Mouse (Mus musculus) liver, embryonic 14.5 days (tissue): ENCODE data around the gene Zcchc10. TPM values are rescaled to one million over a fixed set of nuclear protein-coding genes. Genes with fewer than 3 reads are reported as not detected.
A peak's percentile ranks its signal among the peaks of the same experiment; 100 is the strongest.

Experiments
- ATAC-seq: fragments of 200-750 bp; cut with Nextera tagmentation; 2 replicates; pipeline ENCODE4 v1.8.0; 2017; ENCODE audit warnings: moderate number of reproducible peaks, mild to moderate bottlenecking, moderate library complexity; ENCODE audit not compliant: insufficient read depth
- DNase-seq, 3 experiments: peaks; one replicate each; pipeline ENCODE4 v3.0.0-alpha.2; 2012 to 2013; ENCODE audit warnings: low read depth in 3 of 3, low spot score in 3 of 3
- H3K27ac ChIP-seq: fragments of 300-500 bp; sonication (generic); 2 replicates; pipeline ENCODE4 v1.5.1; 2014; ENCODE audit warnings: moderate library complexity, mild to moderate bottlenecking, control low read depth, inconsistent platforms
- H3K27me3 ChIP-seq: fragments of 300-500 bp; sonication (generic); 2 replicates; pipeline ENCODE4 v1.6.1; 2014; ENCODE audit warnings: mild to moderate bottlenecking, low read length, moderate library complexity; ENCODE audit not compliant: control insufficient read depth, insufficient read depth
- H3K36me3 ChIP-seq: fragments of 300-500 bp; sonication (generic); replicated peaks from 2 replicates; pipeline ENCODE4 v1.6.1; 2014; ENCODE audit warnings: low read depth; ENCODE audit not compliant: control insufficient read depth, insufficient read depth
- H3K4me1 ChIP-seq, 2 experiments: fragments of 200-500 bp in 1 of 2; fragments of 300-500 bp in 1 of 2; sonication (generic) in 1 of 2; replicated peaks; 2 replicates each; pipeline ENCODE4 v1.6.1; 2012 to 2014; ENCODE audit warnings: antibody characterized with exemption in 1 of 2, inconsistent platforms in 1 of 2, low read length in 1 of 2; ENCODE audit not compliant: control insufficient read depth in 2 of 2, insufficient read depth in 2 of 2
- H3K4me2 ChIP-seq: fragments of 300-500 bp; sonication (generic); 2 replicates; pipeline ENCODE4 v1.6.1; 2014; ENCODE audit warnings: low read depth, mild to moderate bottlenecking, control low read depth, moderate library complexity
- H3K4me3 ChIP-seq, 2 experiments: fragments of 200-500 bp in 1 of 2; fragments of 300-500 bp in 1 of 2; sonication (generic) in 1 of 2; 2 replicates each; pipeline ENCODE4 v1.5.1; 2012 to 2014; ENCODE audit warnings: low read depth in 2 of 2, low read length in 2 of 2, mild to moderate bottlenecking in 2 of 2, control low read depth in 1 of 2, inconsistent platforms in 1 of 2, moderate library complexity in 1 of 2; ENCODE audit not compliant: insufficient read depth in 1 of 2
- H3K9ac ChIP-seq: fragments of 300-500 bp; sonication (generic); replicated peaks from 2 replicates; pipeline ENCODE4 v1.6.1; 2014; ENCODE audit warnings: mild to moderate bottlenecking, control low read depth, moderate library complexity
- H3K9me3 ChIP-seq: fragments of 300-500 bp; sonication (generic); 2 replicates; pipeline ENCODE4 v1.6.1; 2016; ENCODE audit warnings: low read length, mixed read lengths; ENCODE audit not compliant: control insufficient read depth
- CTCF ChIP-seq: IDR thresholded peaks from 2 replicates; pipeline ENCODE4 v1.5.1; 2016; ENCODE audit warnings: antibody characterized with exemption, low read depth, control low read depth
- EP300 ChIP-seq: IDR thresholded peaks from 2 replicates; pipeline ENCODE4 v1.6.1; 2016; ENCODE audit warnings: antibody characterized with exemption, low read depth
- WGBS: fragments of 180-500 bp; shearing (Covaris S2); extraction: QIAGEN DNeasy Blood & Tissue Kit; methylation state at CpG from one replicate; pipeline ENCODE4 v1.1.7; 2014; ENCODE audit not compliant: insufficient replicate concordance; 5-methylcytosine and 5-hydroxymethylcytosine counted together
- polyA plus RNA-seq, 2 experiments: library from polyadenylated mRNA; depleted of rRNA in 1 of 2; stranded (reverse) in 1 of 2; unstranded in 1 of 2; fragments of >200 nt; fragmentation: Nextera tagmentation in 1 of 2; extraction: Ambion mirVana in 1 of 2; gene quantifications; 2 replicates each; pipeline versions ENCODE4 v1.2.1 to v1.2.3; 2012 to 2014

Gene Zcchc10
- polyA plus RNA-seq, 2 experiments = 7.6 to 10.7 TPM

GRCm38 (mm10) chr11:53367032-53367431 lies 42.6 kb downstream of the Zcchc10 start:
- no peak overlapping the region for H3K27ac ChIP-seq
- H3K9me3 ChIP-seq = no peaks in the 10 kb centered on the region
- H3K36me3 ChIP-seq = no peaks in the 10 kb centered on the region; the same call in 1 of the 2 replicates
- no peak overlapping the region for H3K4me2 ChIP-seq
- H3K27me3 ChIP-seq = no peaks in the 10 kb centered on the region
- TF ChIP-seq CTCF (no peak), EP300 (no peak)
- H3K4me3 ChIP-seq = no peak overlapping the region
- DNase-seq = no peak
- H3K4me1 ChIP-seq = no peaks in the 10 kb centered on the region
- H3K9ac ChIP-seq = no peak overlapping the region
- no peak for ATAC-seq
- WGBS = 76% methylated on average over 2 of the region's 2 CpGs

GRCm38 (mm10) chr11:53378918-53379317 lies 54.4 kb downstream of the Zcchc10 start:
- peaks cover 4% of the 10 kb centered on the region in 2 experiments for H3K4me1 ChIP-seq
- no peak overlapping the region for H3K27ac ChIP-seq
- peaks cover under 1% of the 10 kb centered on the region for H3K36me3 ChIP-seq
- WGBS = 50% methylated on average over 1 of the region's 1 CpGs
- H3K27me3 ChIP-seq = no peaks in the 10 kb centered on the region
- DNase-seq (no peak), ATAC-seq (no peak; the same call in 1 of the 2 replicates)
- no peak overlapping the region; the same call in 1 of the 2 replicates for H3K9ac ChIP-seq
- H3K9me3 ChIP-seq = no peaks in the 10 kb centered on the region
- peak overlapping the region; percentile 31; the same call in 1 of the 2 replicates for H3K4me2 ChIP-seq
- no peak overlapping the region for H3K4me3 ChIP-seq
- TF ChIP-seq CTCF (no peak), EP300 (no peak)

Other genes with a start within 250 kb of the Zcchc10 start
- gene Hspa4, start 24.2 kb upstream of the Zcchc10 start, polyA plus RNA-seq (2012; rRNA removed) = 14.4 and 26.6 TPM in 2 replicates
- 47.0 and 50.3 TPM in 2 replicates for gene Hspa4, start 24.2 kb upstream of the Zcchc10 start, polyA plus RNA-seq (2014; fragmentation: Nextera tagmentation; extraction: Ambion mirVana)
- 3.1 and 4.0 TPM in 2 replicates for gene Aff4, start 26.2 kb downstream of the Zcchc10 start, polyA plus RNA-seq (2012; rRNA removed)
- 7.2 and 8.7 TPM in 2 replicates for gene Aff4, start 26.2 kb downstream of the Zcchc10 start, polyA plus RNA-seq (2014; fragmentation: Nextera tagmentation; extraction: Ambion mirVana)
- gene Leap2, start 98.5 kb downstream of the Zcchc10 start, polyA plus RNA-seq (2012; rRNA removed) = 11.6 and 16.3 TPM in 2 replicates
- 40.7 and 42.7 TPM in 2 replicates for gene Leap2, start 98.5 kb downstream of the Zcchc10 start, polyA plus RNA-seq (2014; fragmentation: Nextera tagmentation; extraction: Ambion mirVana)
- 117 and 237 TPM in 2 replicates for gene Uqcrq, start 106.2 kb downstream of the Zcchc10 start, polyA plus RNA-seq (2012; rRNA removed)
- 631 and 677 TPM in 2 replicates for gene Uqcrq, start 106.2 kb downstream of the Zcchc10 start, polyA plus RNA-seq (2014; fragmentation: Nextera tagmentation; extraction: Ambion mirVana)
- gene Gdf9, start 106.3 kb downstream of the Zcchc10 start, polyA plus RNA-seq (2012; rRNA removed) = 0.12 and 0.24 TPM in 2 replicates
- gene Gdf9, start 106.3 kb downstream of the Zcchc10 start, polyA plus RNA-seq (2014; fragmentation: Nextera tagmentation; extraction: Ambion mirVana) = 0.25 and 0.41 TPM in 2 replicates
- 0.15 and 0.19 TPM in 2 replicates for gene Gm10447, start 132.4 kb downstream of the Zcchc10 start, polyA plus RNA-seq (2012; rRNA removed)
- not detected in 2 replicates for gene Gm10447, start 132.4 kb downstream of the Zcchc10 start, polyA plus RNA-seq (2014; fragmentation: Nextera tagmentation; extraction: Ambion mirVana)
- 1.5 and 1.7 TPM in 2 replicates for gene Shroom1, start 132.5 kb downstream of the Zcchc10 start, polyA plus RNA-seq (2012; rRNA removed)
- 1.6 and 1.7 TPM in 2 replicates for gene Shroom1, start 132.5 kb downstream of the Zcchc10 start, polyA plus RNA-seq (2014; fragmentation: Nextera tagmentation; extraction: Ambion mirVana)
- not detected in 2 replicates for gene Gm9837, start 145.8 kb downstream of the Zcchc10 start, polyA plus RNA-seq (2012; rRNA removed)
- gene Gm9837, start 145.8 kb downstream of the Zcchc10 start, polyA plus RNA-seq (2014; fragmentation: Nextera tagmentation; extraction: Ambion mirVana) = not detected in 2 replicates
- gene Gm9945, start 155.5 kb downstream of the Zcchc10 start, polyA plus RNA-seq (2012; rRNA removed) = 0.10 and 0.27 TPM in 2 replicates
- gene Gm9945, start 155.5 kb downstream of the Zcchc10 start, polyA plus RNA-seq (2014; fragmentation: Nextera tagmentation; extraction: Ambion mirVana) = 0.46 and 0.56 TPM in 2 replicates
- 15.4 and 15.5 TPM in 2 replicates for gene Sowaha, start 155.6 kb downstream of the Zcchc10 start, polyA plus RNA-seq (2012; rRNA removed)
- 13.1 and 13.8 TPM in 2 replicates for gene Sowaha, start 155.6 kb downstream of the Zcchc10 start, polyA plus RNA-seq (2014; fragmentation: Nextera tagmentation; extraction: Ambion mirVana)
- 25.4 and 33.1 TPM in 2 replicates for gene Sept8, start 194.6 kb downstream of the Zcchc10 start, polyA plus RNA-seq (2012; rRNA removed)
- gene Sept8, start 194.6 kb downstream of the Zcchc10 start, polyA plus RNA-seq (2014; fragmentation: Nextera tagmentation; extraction: Ambion mirVana) = 18.3 and 21.5 TPM in 2 replicates
- gene Kif3a, start 242.7 kb downstream of the Zcchc10 start, polyA plus RNA-seq (2012; rRNA removed) = 2.1 and 3.3 TPM in 2 replicates
- 6.4 and 7.7 TPM in 2 replicates for gene Kif3a, start 242.7 kb downstream of the Zcchc10 start, polyA plus RNA-seq (2014; fragmentation: Nextera tagmentation; extraction: Ambion mirVana)